Mouse (Mus musculus): Measurements from ENCODE around the gene Hdac4. TPM values are rescaled to one million over a fixed set of nuclear protein-coding genes. Genes with fewer than 3 reads are reported as not detected.

Gene Hdac4
- polyA plus RNA-seq, 1 experiment = 15.7 TPM

DNA sequence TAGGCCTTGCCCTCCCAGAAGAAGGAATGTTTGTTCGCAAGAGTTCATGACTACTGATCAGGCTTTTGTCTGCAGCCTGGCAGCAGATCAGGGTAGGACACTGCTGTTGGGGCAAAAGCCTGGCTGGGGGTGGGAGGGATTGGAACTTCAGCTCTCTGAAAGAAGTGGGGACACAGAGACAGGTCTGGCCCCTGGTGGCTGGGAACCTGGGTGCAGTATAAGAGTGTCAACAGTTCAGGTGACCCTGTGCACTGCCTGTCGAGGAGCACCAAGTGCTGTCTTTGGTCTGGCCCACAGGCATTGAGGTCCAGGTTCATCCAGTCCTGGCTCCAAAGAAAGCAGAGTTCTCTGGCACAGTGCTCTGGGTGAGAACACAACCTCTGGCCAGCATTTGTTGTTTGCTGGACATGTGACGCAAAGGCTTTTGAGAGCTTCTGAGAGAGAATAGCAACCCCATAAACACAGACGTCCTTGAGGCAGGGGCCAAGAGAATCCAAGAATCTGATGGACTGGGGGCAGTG is 95.1 kb downstream of the Hdac4 start:
- peak; percentile 94 for DNase-seq (ENCODE audit: low read depth)

DNA sequence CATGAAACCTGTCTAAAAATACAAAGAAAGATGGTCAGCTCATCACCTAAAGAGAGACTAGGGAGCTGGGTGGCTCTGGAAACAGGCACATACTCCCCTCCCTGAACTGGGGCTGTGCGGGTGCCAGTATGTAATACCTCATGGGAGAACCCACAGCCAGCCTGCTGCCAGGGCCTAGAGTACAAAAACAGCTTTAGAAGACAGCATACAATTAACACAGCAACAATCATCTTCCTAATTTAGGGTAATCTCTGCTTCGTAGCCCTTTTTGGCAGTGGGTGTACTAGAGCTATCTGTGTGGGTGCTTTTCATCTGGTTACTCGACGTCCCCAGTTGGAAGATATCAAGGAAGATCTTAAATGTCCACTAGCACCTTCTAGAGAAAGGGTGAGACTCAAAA is 95.5 kb downstream of the Hdac4 start:
- no peak for DNase-seq (ENCODE audit: low read depth)

DNA sequence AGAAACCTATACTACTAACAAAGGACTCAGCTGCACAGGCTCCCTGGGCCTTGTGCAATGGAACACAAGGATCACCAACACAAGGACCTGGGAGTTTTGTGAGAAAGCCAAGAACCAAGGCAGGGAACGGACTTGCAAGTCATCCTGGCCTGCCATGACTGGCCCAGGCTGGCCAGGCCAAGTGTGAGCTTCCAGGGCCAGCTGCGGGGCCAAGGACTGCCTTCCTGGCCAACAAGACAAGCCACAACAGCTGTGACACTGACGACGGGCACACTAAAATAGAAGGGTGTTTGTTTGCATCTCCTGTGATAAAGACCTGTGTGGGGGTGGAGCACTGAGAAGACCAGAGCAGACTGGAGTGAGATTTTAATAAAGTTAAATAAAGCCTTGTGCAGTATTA is 96.0 kb downstream of the Hdac4 start:
- peak; percentile 98 for DNase-seq (ENCODE audit: low read depth)

DNA sequence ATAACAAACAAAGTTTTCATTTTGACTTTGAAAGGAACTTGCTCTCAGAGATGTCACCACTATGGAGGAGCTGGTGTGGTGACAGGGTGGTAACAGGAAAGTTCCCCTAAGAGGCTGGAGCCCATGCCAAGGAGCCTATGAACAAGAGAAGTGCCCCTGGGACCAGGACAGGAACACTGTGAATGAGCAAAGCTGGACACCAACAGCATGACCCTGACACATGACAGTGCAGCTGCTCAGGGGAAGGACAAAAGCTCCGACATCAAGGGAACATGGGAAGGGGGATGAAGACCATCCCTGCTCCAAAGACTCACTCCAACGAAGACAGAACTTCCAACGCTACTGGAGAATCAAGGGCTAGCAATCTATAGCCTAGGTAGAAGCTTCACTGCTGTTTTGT is 97.0 kb downstream of the Hdac4 start:
- no peak for DNase-seq (ENCODE audit: low read depth)

DNA sequence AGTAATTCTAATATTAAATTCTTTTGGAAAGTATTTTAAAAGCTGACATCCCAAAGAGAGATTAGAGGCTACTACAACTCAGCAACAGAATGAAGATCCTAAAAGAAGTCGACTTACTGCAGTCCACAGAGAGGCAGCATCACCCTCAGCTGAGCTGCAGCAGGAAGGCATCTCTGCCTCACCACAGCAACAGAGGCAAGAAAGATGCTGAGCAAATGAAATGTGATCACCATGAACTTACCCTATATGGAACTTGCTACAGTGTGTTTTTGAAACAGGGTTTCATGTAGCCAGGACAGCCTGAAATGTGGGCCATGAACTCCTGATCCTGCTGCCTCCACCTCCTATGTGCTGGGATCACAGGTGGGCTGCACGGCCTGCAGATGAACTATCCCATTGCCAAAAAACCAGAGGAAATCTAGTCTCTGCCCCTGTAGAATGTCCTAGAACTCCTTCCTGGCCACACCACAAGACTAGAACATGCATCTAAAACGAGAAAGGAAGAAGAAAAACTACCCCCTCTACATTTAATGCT is 98.4 kb downstream of the Hdac4 start:
- no peak for DNase-seq (ENCODE audit: low read depth)

DNA sequence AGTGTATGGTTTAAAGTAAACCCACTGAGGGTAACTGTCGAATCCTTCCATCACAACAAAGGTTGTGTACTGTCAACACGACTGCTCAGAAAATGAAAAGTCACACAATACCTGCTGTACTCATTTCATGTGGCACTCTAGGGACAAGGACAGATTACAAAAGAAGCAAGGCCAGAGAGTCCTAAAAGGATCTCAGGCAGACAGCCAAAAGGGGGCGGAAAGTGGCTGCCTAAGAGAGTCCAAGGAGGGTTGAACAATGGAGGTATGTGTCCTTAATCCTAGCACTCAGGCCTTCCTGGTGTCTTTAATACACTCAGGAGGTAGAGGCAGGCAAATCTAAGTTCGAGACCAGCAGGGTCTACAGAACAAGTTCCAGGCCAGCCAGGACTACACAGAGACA is 103.2 kb downstream of the Hdac4 start:
- DNase-seq (ENCODE audit: low read depth) = no peak

DNA sequence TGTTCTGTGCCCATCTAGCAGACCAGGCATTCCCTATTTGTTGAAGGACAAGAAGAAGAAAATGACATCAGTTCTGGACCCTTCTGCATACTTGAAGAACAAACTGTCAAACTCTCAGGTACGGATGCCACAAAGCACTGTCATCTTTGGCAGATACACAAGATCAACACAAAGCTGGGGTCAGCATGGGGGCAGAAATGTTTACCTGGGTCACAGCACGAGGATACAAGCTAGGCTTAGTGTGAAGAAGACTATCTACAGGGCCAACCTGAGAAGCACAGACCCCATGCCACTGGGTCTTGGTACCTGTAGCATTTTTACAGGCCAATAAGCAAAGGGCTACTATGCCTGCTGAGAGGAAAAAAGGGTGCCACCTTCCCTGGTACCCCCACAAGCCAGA is 107.7 kb downstream of the Hdac4 start:
- DNase-seq (ENCODE audit: low read depth) = no peak

DNA sequence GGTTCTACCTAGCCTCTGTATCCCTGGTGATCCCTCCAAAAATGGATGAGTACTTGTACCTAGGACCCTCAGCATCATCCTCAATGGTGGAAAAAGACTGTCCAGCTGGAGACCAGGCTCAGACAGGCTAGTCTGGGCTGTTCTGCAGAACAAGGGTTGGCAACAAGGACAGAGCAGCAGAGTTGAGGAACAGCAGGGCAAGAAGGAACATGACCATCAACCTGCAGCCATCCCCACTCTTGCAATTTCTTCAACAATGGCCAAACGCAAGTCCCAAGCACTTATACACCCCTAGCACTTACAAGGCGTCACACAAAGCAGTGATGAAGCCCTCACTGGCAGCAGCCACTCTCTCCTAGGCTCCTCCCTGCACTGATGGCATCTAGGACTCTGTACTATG is 108.2 kb downstream of the Hdac4 start:
- peak; percentile 64 for DNase-seq (ENCODE audit: low read depth)

DNA sequence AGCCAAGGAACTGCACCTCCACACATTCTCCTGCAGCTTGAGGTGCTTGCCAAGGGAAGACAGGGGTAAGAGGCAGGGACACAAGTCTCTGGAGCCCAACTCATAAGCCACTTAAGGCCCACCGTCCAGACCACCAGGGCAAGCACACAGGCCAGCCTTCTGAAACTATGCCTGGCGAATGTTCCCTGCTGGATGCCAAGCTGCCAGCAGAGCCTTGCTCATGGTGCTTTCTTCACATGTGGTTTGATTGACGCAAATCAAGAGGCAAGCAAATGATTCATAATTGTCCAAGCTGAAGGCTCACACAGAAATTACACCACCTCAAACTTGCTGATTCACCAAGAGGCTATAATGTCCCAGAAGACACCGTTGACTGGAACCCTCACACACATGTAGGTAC is 108.7 kb downstream of the Hdac4 start:
- peak; percentile 82 for DNase-seq (ENCODE audit: low read depth)

DNA sequence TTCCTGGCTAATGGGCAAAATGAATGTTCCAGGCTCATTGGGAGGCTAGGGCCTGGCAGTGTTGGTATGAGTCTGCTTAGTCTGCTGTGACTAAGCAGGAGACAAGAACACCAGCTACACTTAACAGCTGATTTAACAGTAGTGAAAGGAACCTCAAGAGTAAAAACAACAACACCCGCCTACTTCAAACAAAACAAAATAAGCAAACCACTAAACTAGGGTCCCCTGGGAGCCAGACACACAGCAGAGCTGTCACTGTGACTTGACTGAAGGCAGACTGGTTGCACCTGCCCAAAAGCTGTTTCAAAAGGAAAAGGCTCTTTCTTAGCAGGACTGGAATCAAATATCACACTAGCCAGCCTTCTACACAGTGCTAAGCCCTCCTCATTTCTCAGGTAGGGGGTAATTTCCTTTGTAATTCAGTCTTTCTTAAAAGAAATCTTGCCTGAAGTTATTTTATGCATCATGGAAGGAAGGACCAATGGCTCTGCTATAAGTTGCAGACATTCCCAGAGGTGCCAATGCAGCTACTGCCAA is 109.2 kb downstream of the Hdac4 start:
- no peak for DNase-seq (ENCODE audit: low read depth)

DNA sequence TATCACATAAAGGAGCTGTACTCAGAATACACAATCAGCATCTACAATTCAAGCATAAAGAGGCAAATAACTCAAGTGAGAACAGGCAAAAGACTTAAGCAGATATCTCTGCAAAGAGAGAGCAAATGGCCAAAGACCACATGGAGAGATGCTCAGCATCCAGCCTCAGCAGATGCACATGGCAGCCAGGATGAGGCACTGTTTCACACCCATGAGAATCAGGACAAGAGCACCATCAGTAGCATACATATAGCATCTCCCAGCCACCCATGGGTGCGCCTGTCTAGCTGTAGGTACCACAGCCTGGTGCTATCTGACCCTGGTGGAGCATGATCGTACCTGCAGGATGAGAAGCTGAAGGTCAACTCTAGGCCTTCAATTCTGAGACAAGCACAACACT is 110.8 kb downstream of the Hdac4 start:
- no peak for DNase-seq (ENCODE audit: low read depth)

DNA sequence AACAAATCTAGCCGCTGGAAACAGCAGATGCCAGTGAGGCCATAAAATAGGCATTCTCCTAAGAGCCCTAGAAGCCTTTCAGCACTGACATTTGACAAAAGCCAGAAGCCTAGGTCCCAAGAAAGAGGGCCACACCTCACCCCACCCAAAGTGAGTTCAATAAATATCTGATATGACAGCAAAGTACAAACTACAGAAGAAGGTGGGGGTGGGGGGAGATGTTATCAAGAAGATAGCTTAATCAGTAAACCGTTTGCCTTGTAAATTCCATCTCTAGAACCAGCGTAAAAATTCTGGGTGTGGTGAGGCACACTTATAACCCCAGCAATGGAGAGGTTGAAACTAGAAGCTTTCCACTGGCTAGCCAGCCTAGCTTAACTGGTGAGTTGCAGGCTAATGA is 111.5 kb downstream of the Hdac4 start:
- DNase-seq (ENCODE audit: low read depth) = no peak

DNA sequence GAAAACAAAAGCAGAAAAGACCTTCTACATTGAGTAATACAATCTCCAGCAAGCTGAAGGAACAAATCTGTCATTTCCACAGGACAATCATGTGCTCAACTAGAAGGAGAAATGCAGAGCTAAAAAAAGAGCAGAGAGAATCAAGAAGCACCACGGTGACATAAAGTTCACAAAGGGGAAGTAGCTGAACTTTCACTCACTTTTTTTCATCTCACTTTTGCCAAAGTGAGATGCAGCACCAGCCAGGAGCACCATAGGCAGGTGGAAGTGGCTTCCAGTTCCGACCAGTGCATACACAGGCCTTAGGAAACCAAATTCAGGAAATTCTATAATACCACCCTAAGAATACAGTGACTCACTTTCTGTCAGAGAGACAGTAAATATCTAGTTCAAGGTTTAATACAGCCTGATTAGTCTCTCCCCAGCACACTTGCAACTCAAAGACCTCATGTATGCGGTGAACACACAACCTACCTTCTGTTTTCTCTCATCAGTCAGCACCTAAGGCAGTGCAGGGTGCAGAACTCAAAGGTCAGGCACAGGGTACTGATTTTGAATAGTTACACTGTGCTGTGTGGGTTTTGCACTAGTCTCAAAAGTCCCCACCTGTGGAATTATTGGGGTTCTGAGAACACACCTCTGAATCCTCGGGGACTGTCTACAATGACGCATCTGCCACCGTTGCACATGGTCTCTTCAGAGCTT is 112.5 kb downstream of the Hdac4 start:
- DNase-seq (ENCODE audit: low read depth) = no peak

DNA sequence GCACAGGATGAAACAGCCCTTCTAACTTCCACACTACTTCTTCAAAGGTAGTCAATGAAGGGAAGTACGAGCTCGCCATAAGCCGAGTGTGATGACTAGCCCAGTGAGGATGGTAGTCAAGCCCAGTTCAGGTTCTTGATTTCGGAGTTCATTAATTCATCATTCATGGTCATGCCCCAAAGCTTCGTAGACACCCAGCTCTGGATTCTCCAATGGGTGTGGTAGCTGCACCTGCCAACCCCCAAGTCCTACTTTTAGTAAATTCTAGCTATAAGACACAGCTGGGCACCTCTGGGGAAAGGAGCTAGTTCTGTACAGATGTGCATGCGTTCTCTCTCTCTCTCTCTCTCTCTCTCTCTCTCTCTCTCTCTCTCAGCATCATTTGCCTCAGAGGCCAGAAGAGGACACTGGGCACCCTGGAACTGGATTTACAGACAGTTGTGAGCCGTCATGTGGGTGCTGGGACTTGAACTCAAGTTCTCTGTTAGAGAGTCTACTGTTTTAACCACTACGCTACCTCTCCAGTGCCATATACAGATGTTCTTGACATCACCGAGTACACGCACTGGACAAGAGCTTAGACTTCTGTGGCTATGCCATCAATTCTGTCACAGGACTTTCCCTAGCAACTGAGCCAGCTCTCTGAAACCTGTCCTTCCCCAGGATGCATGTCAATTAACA is 113.2 kb downstream of the Hdac4 start:
- DNase-seq (ENCODE audit: low read depth) = no peak

DNA sequence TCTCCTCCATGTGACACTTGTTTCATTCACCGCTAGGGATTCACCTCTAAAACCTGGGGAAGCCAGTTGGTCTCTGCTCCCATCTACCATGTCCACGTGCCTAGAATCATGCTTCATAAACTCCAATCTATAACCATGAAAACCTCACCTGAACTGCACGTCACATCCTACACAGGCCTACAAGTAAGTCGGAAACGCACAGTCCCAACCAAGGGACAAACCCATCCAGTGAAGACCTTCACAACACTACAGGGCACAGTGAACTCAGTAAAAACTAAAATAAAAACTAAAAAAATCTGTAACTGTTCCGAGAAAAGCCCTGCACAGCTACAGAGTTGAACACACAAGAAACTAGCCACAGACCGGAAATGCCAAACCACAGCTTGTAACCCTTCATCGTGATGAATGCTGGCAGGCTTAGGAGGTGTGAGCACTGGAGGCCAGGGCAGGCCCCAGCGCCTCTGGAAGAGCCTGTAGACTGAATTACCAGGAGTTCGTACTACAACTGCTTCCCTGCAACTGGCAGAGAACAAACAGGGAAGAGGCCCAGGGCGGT is 115.4 kb downstream of the Hdac4 start:
- DNase-seq (ENCODE audit: low read depth) = no peak

DNA sequence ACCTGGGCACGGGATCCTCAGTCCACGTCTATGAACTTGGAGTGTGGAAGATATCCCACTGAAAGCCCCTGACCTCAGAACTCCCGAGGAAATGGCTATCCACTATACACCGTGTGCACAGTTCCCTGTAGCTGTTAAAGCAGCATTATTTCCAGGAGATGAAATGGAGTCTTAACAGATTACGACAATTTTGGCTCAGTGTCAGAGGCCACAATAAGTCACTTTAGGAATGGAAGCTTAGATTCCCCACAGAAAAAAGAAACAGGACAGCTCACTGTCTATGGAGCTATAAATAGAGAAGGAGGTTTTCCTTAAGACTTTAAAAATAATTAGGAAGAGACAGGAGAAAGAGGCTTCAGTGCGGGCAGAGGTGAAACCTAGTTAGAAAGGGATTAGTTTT is 120.2 kb downstream of the Hdac4 start:
- no peak for DNase-seq (ENCODE audit: low read depth)

DNA sequence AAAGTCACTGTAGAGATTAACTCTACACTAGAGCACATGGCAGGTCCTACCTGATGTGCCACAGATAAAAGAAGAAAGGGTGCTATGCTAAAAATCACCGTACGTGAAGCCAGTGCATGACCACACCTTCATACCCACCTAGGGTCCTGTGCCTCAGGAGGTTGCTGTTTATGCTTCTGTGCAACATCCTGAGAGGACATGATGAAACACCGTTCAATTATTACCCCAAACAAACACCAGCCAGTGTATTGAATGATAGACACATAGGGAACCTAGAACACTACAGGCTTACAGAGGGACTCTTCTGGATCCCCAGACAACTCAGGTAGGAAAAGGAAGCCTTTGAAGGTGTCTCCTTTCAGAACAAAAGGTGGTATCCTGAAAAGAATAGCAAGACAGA is 120.8 kb downstream of the Hdac4 start:
- DNase-seq (ENCODE audit: low read depth) = no peak

DNA sequence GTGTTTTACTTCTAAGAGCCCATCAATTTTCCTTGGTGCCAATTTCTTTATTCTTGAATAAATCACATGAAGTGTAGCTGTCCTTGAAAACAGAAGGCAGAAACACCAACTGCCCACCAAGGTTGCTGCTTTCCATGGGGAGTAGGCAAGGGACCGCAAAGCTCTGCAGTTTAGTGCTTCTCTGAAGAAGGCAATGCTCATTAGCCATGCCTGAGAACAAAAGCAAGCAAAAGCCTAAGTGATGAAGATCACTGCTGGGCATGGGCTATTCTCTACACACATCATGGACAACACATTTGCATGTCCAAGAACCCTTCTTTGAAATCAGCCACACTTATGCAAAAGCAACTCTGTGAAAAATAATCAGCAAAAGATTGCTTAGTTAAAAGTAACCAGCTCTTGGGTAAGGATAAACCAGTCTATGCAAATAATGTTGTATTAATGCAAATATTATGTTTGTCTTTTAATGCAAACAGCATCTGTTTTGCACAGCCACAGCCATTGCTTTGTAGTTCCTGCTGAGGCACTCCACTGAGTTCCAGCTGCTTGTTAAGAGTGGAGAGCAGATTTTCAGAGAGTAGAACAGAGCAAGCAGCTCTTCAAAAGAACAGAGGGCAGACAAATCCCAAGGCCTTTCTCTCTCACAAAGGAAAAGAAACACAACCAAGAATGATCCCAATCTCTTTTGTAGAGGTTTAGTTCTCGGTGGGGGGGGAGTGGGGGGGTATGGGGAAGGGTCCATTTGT is 125.4 kb downstream of the Hdac4 start:
- DNase-seq (ENCODE audit: low read depth) = no peak

DNA sequence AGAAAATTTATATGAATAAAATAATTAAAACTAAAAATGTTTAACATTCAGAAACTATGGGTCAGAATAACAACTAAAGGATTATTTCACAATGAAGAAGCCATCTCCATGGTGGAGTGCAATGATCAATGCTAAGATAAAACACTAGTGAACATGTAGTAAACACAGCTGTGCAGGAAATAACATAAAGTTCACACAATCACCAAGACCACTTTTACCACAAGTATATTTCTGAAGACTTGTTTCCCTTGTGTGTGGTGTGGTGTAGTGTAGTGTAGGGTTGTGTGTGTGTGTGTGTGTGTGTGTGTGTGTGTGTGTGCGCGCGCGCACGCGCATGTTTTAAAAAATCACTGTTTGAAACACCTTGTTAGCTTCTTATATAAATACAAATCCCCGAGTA is 126.0 kb downstream of the Hdac4 start:
- no peak for DNase-seq (ENCODE audit: low read depth)

DNA sequence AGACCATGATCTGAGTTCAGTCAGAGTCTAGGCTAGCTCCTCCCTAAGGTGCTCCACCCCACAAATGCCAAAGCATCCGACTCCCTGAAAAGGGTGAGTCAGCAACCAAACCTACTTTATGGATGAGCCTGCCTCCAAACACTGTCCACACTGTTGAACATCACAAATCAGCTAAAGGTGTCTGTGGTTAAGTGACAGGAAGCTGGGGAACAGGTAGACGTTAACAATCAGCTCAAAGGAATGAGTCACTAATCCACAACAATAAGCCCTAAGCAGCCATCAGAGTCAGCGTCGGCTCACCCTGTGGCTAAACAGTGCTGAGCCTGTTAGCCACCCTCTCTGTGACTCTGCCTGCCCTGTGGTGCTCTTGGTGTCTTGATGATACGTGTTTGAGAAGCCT is 131.2 kb downstream of the Hdac4 start:
- no peak for DNase-seq (ENCODE audit: low read depth)

DNA sequence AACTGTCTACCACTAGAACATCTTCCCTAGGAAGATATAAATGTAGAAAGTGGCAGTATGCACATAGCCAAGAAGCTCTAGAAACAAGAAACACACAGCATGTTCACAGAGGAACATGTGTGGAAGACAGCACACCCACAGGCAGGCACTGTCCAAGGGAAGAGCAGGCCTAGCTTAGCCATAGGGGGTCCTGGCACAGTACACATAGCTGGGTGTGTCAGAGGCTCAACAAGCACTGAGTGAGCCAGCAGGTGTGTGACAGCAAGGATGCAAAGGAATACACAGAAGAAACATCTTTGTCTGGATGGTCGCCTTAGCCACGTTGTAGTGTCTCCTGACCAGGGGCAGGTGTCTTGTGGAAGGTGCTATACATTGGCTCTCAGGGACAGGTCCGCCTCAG is 132.2 kb downstream of the Hdac4 start:
- DNase-seq (ENCODE audit: low read depth) = no peak
